Mouse (Mus musculus): Measurements from ENCODE around the gene Agpat4. TPM values are rescaled to one million over a fixed set of nuclear protein-coding genes. Genes with fewer than 3 reads are reported as not detected.

Gene Agpat4
- polyA plus RNA-seq, 1 experiment from 2014 or later, result 45.0 TPM

Other genes starting within 250 kb of the Agpat4 start
- 47.8 and 60.3 TPM in 2 replicates for gene Map3k4, start 200.1 kb downstream of the Agpat4 start, polyA plus RNA-seq (2016; fragmentation: Nextera tagmentation; extraction: Ambion mirVana)